Mouse (Mus musculus) thymus, adult 2 months (tissue): ENCODE data around the gene Serpinb1a.

Experiments
- CTCF ChIP-seq: fragments of 200-500 bp; IDR thresholded peaks from 2 replicates; pipeline ENCODE4 v1.5.1; 2012; ENCODE audit warnings: mild to moderate bottlenecking, control low read depth, low read length, moderate library complexity, borderline replicate concordance; ENCODE audit not compliant: control insufficient read depth, poor library complexity, insufficient read depth; ENCODE audit errors: extremely low read depth
- POLR2A ChIP-seq: fragments of 200-500 bp; IDR thresholded peaks from 2 replicates; pipeline ENCODE4 v1.6.1; 2012; ENCODE audit warnings: mild to moderate bottlenecking, low read length, control low read depth, moderate library complexity; ENCODE audit not compliant: control insufficient read depth, poor library complexity, insufficient read depth; ENCODE audit errors: extremely low read depth

GRCm38 (mm10) chr13:32832776-32833175 lies 18.2 kb downstream of the Serpinb1a start:
- no peak for TF ChIP-seq CTCF
- TF ChIP-seq POLR2A = no peak
